Mouse (Mus musculus) heart, embryonic 14.5 days (tissue): Measurements from ENCODE around the gene Ldlrap1. TPM values are rescaled to one million over a fixed set of nuclear protein-coding genes. Genes with fewer than 3 reads are reported as not detected.

Experiments used
- ATAC-seq: fragments of 200-750 bp; cut with Nextera tagmentation; 2 replicates; pipeline ENCODE4 v1.8.0; 2017; ENCODE audit warnings: low read depth, moderate TSS enrichment; ENCODE audit not compliant: insufficient number of reproducible peaks, insufficient read depth, low FRiP score
- H3K27ac ChIP-seq, 2 experiments: fragments of 200-500 bp in 1 of 2; fragments of 300-500 bp in 1 of 2; sonication (generic) in 1 of 2; replicated peaks in 1 of 2; 2 replicates each; pipeline ENCODE4 v1.5.1; 2012 to 2014; ENCODE audit warnings: low read depth in 2 of 2, low read length in 2 of 2, control low read depth in 1 of 2, mild to moderate bottlenecking in 1 of 2, mixed read lengths in 1 of 2; ENCODE audit not compliant: control insufficient read depth in 1 of 2, insufficient read depth in 1 of 2
- H3K27me3 ChIP-seq: fragments of 300-500 bp; sonication (generic); 2 replicates; pipeline ENCODE4 v1.6.1; 2014; ENCODE audit warnings: mild to moderate bottlenecking, low read length, control low read depth; ENCODE audit not compliant: control insufficient read depth, insufficient read depth
- H3K36me3 ChIP-seq: fragments of 300-500 bp; sonication (generic); 2 replicates; pipeline ENCODE4 v1.6.1; 2014; ENCODE audit warnings: mild to moderate bottlenecking, control low read depth, low read length, mixed read lengths; ENCODE audit not compliant: control insufficient read depth, insufficient read depth
- H3K4me1 ChIP-seq, 2 experiments: fragments of 200-500 bp in 1 of 2; fragments of 300-500 bp in 1 of 2; sonication (generic) in 1 of 2; 2 replicates each; pipeline ENCODE4 v1.6.1; 2012 to 2014; ENCODE audit warnings: low read length in 2 of 2, control low read depth in 1 of 2, mixed read lengths in 1 of 2; ENCODE audit not compliant: control insufficient read depth in 2 of 2, insufficient read depth in 2 of 2
- H3K4me2 ChIP-seq: fragments of 300-500 bp; sonication (generic); 2 replicates; pipeline ENCODE4 v1.6.1; 2014; ENCODE audit warnings: mild to moderate bottlenecking, low read length
- H3K4me3 ChIP-seq, 2 experiments: fragments of 200-500 bp in 1 of 2; fragments of 300-500 bp in 1 of 2; sonication (generic) in 1 of 2; 2 replicates each; pipeline ENCODE4 v1.5.1; 2012 to 2014; ENCODE audit warnings: low read length in 2 of 2, mild to moderate bottlenecking in 2 of 2, control low read depth in 1 of 2, low read depth in 1 of 2, moderate library complexity in 1 of 2; ENCODE audit not compliant: control insufficient read depth in 1 of 2, insufficient read depth in 1 of 2
- H3K9ac ChIP-seq: fragments of 300-500 bp; sonication (generic); 2 replicates; pipeline ENCODE4 v1.6.1; 2014; ENCODE audit warnings: mild to moderate bottlenecking, low read length
- H3K9me3 ChIP-seq: fragments of 300-500 bp; sonication (generic); 2 replicates; pipeline ENCODE4 v1.6.1; 2016; ENCODE audit warnings: low read length, control low read depth; ENCODE audit not compliant: control insufficient read depth
- WGBS: fragments of 180-500 bp; shearing (Covaris S2); extraction: QIAGEN DNeasy Blood & Tissue Kit; methylation state at CpG from one replicate; pipeline ENCODE4 v1.1.7; 2014; 5-methylcytosine and 5-hydroxymethylcytosine counted together
- polyA plus RNA-seq: library from polyadenylated mRNA; unstranded; fragments of >200 nt; fragmentation: Nextera tagmentation; extraction: Ambion mirVana; gene quantifications from 2 replicates; pipeline ENCODE4 v1.2.1, GENCODE M21; 2014

The Ldlrap1 gene
- polyA plus RNA-seq, 1 experiment from 2014 or later: 12.3 TPM

DNA sequence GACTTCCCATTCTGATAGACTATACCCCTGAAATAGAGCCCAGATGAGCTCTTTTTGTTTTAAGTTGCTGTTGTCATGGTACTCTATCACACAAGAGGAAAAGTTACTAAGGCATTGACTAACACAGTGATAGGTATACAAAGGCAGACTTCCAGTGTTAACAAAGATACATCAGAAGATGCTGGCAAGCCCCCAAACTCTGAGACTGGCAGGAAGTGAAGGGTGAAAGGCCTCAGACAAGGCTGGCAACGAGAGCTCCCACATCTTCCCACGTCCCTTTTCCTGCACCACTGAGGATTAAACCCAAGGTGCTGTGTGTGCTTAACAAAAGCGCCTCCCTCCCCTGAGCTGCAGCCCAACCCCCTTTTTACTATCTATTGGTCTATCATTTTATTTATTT is 44.6 kb downstream of the Ldlrap1 start:
- 65% methylated on average over 3 of the region's 3 CpGs for WGBS
- ATAC-seq: no peak
- Histone ChIP-seq H3K9me3 (peaks cover 4% of the 10 kb centered on the region; the same call in 1 of the 2 replicates), H3K9ac (no peak overlapping the region), H3K4me1 (peaks cover 5 to 13% of the 10 kb centered on the region in 2 experiments; a peak in 2 of 4 replicates), H3K4me2 (no peak overlapping the region), H3K27ac (no peak overlapping the region), H3K4me3 (no peak overlapping the region), H3K36me3 (no peaks in the 10 kb centered on the region), H3K27me3 (no peaks in the 10 kb centered on the region)

GRCm38 (mm10) chr4:134721076-134721475 is 46.7 kb downstream of the Ldlrap1 start:
- Histone ChIP-seq H3K9ac (no peak overlapping the region), H3K9me3 (peaks cover 4% of the 10 kb centered on the region; the same call in 1 of the 2 replicates), H3K27me3 (no peaks in the 10 kb centered on the region), H3K27ac (no peak overlapping the region), H3K4me2 (no peak overlapping the region), H3K4me3 (no peak overlapping the region), H3K4me1 (peaks cover 5 to 13% of the 10 kb centered on the region in 2 experiments; a peak in 2 of 4 replicates), H3K36me3 (no peaks in the 10 kb centered on the region)
- 85% methylated on average over 6 of the region's 6 CpGs for WGBS
- ATAC-seq: no peak

GRCm38 (mm10) chr4:134720371-134720770 is 47.5 kb downstream of the Ldlrap1 start:
- Histone ChIP-seq H3K4me3 (no peak overlapping the region), H3K27me3 (no peaks in the 10 kb centered on the region), H3K4me2 (no peak overlapping the region), H3K27ac (no peak overlapping the region), H3K36me3 (no peaks in the 10 kb centered on the region), H3K9me3 (peaks cover 4% of the 10 kb centered on the region; the same call in 1 of the 2 replicates), H3K4me1 (peaks cover 5 to 12% of the 10 kb centered on the region in 2 experiments; a peak in 2 of 4 replicates), H3K9ac (no peak overlapping the region)
- no peak for ATAC-seq
- 78% methylated on average over 3 of the region's 3 CpGs for WGBS

GRCm38 (mm10) chr4:134719489-134719888 is 48.3 kb downstream of the Ldlrap1 start:
- H3K4me2 ChIP-seq: no peak overlapping the region
- peaks cover 4% of the 10 kb centered on the region; the same call in 1 of the 2 replicates for H3K9me3 ChIP-seq
- no peak for ATAC-seq
- H3K27me3 ChIP-seq: no peaks in the 10 kb centered on the region
- no peak overlapping the region for H3K4me3 ChIP-seq
- no peaks in the 10 kb centered on the region for H3K36me3 ChIP-seq
- H3K9ac ChIP-seq: no peak overlapping the region
- peaks cover 0 to 3% of the 10 kb centered on the region in 2 experiments; a peak in 1 of 4 replicates for H3K4me1 ChIP-seq
- H3K27ac ChIP-seq: no peak overlapping the region
- WGBS: 42% methylated on average over 8 of the region's 8 CpGs

- H3K4me1 ChIP-seq: peaks cover 2 to 9% of the 10 kb centered on the region in 2 experiments; a peak in 3 of 4 replicates
- no peaks in the 10 kb centered on the region for H3K27me3 ChIP-seq
- no peaks in the 10 kb centered on the region for H3K9me3 ChIP-seq
- 6% methylated on average over 8 of the region's 8 CpGs for WGBS
- peak overlapping the region; percentile 41; the same call in 1 of the 2 replicates for H3K9ac ChIP-seq
- H3K4me2 ChIP-seq: 0 out of 2 replicates have a peak overlapping the region, but pooled peaks have one; percentile 21
- no peak overlapping the region for H3K4me3 ChIP-seq
- H3K36me3 ChIP-seq: no peaks in the 10 kb centered on the region
- no peak overlapping the region for H3K27ac ChIP-seq
- peak; percentile 65 for ATAC-seq
These were observed 53.9 kb downstream of the Ldlrap1 start for GRCm38 (mm10) chr4:134713937-134714336.

DNA sequence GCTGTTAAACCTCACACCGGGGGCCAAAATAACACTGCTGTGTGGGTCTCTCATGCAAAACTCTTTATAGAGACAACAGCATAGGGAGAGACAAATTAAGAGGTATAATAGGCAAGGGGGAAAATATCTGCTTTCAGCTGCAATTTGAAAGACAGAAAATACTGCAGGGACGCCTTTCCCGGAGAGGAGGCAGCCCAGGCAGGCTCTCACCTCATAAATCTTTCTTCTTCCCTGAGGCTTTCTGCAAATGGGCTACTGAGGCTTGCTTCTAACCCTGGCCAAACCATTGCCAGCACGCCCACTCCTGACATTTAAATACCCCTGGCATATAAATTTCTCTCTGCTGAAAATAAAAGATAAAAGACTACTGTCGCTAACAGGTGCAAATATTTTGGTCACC is 62.5 kb downstream of the Ldlrap1 start:
- no peak overlapping the region for H3K4me3 ChIP-seq
- H3K27me3 ChIP-seq: no peaks in the 10 kb centered on the region
- H3K27ac ChIP-seq: no peak overlapping the region
- H3K4me1 ChIP-seq: peaks cover 0 to 29% of the 10 kb centered on the region in 2 experiments; a peak in 3 of 4 replicates
- no peaks in the 10 kb centered on the region for H3K9me3 ChIP-seq
- no peaks in the 10 kb centered on the region for H3K36me3 ChIP-seq
- H3K4me2 ChIP-seq: no peak overlapping the region
- no peak overlapping the region for H3K9ac ChIP-seq
- WGBS: 70% methylated on average over 5 of the region's 5 CpGs
- no peak for ATAC-seq

DNA sequence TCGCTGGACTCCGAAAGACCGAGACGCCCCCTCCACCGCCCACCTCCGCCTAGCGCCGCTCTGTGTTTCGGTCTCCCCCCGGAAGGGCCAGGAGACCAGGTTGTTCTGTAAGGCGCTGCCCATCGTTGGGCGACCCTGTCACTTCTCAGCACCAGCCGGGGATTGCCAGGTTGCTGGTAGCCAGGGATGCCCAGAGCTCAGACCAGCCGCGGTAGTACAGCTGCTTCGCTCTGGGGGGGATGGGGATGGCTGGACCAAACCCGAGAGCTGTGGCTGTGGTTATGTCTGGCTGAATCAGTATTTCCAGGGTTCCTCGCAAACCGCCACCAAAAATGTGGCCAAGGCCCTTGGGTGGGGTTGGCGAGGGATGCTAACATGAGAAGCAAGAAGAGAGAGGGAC is 63.2 kb downstream of the Ldlrap1 start:
- no peak; the same call in 1 of the 2 replicates for ATAC-seq
- Histone ChIP-seq H3K4me1 (peaks cover 0 to 26% of the 10 kb centered on the region in 2 experiments; a peak in 3 of 4 replicates), H3K27me3 (no peaks in the 10 kb centered on the region), H3K4me2 (peak overlapping the region; percentile 100), H3K9me3 (no peaks in the 10 kb centered on the region), H3K27ac (no peak overlapping the region), H3K9ac (peak overlapping the region; percentile 61), H3K36me3 (no peaks in the 10 kb centered on the region), H3K4me3 (peak overlapping the region; percentile 52 to 76)
- WGBS: 1% methylated on average over 21 of the region's 21 CpGs
